Mouse (Mus musculus) brain, adult 10 weeks (tissue): ENCODE results near the gene Atp6v1g1. TPM values are rescaled to one million over a fixed set of nuclear protein-coding genes. Genes with fewer than 3 reads are reported as not detected.

Experiments used
- polyA plus RNA-seq: library from polyadenylated mRNA; stranded (reverse); fragments of 350-450 nt; fragmentation: Illumina TruSeq; extraction: RNeasy Lipid Tissue Mini Kit (QIAGEN cat#74804); gene quantifications from one replicate; pipeline ENCODE4 v1.2.3, GENCODE M21; 2015; ENCODE audit warnings: low read depth, low replicate concordance

Atp6v1g1 gene
- polyA plus RNA-seq = 246 TPM

DNA sequence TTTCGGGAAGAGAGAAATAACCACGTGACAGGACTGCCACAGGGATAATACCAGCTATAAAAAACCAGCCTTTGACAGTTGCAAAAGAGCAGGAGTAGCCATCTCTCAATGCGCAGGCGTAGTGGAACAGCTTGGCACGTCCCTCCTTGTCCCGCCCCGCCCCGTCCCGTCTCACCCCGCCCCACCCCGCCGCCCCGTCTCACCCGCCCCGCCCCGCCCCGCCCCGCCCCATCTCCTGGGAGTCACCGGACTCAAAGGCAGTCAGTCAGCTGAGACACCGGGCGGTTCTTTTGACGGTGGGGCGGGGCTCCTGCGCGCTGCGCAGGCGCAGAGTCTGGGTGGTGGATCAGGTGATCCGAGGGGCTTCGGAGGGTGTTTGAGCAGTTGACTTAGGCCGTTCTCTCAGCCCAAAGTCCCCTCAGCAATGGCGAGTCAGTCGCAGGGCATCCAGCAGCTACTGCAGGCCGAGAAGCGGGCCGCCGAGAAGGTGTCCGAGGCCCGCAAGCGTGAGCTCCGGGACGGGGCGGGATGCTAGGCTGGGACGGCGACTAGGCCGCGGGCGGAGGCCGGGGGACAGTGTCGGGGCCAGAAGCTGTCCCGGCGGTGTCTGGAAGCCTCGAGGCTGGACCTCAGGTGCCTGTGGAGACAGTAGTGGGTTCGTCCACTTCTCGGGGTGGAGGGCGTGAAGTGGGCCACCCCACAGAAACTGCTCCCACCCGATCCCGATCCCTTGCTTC is at the start of gene Atp6v1g1:
Gene Atp6v1g1, plus strand, starts transcription at position 279 of the 737 bp plus-strand sequence.

DNA sequence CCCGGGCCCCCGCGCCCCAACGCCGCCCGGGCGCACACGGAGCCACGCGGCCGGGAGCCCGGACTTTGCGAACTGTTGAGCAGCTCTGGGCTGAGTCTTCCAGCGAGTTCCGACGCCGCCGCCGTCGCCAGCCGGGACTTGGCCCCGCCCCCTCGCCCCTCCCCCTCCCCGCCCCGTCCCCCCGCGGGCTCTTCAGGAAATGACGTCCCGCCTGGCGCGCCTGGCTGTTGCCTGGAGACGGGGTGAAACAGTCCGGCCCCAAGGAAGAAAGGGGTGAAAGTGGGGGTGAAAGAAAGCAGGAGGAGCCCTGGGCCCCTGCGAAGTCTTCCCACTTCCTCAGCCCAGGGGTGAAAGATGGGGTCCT is 48.7 kb upstream of the Atp6v1g1 start, which contains the start of gene Whrn:
Gene Whrn, minus strand, starts transcription at position 77 of the 364 bp plus-strand sequence.

DNA sequence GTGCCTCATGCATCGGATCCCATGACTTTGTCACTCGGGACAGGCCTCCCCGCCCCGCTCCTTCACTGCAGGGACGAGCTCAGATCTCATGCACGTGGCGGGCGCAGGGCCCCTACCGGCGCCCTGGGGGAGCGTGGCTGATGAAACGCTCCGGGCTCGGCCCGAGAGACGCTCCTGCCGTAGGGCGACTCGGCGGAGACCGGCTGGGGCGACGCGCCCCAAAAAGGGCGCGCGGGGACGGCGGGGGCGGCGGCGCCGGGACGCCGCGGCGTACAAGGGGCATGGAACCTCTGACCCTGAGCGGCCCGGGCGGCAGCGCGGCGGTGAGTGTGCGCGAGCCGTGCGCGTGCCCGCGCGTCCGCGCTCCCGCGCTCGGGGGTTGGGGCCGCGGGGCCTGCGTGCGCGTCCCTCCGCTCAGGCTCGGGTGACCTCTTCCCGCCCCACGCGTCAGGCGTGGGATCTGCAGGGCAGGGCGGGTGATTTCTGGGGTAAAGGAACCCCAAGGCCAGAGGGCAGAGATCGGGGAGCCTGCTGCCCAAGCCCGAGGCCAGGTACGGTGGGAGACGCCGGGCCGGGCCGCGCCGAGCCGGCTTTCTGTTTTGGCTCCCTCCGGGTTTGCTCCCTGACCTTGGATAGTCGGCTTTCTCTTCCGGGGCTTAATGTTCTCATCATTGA is 14.0 kb downstream of the Atp6v1g1 start, which contains the start of gene Tmem268:
Gene Tmem268, plus strand, starts transcription at position 375 of the 675 bp plus-strand sequence.

Other genes with a start within 250 kb of the Atp6v1g1 start
- gene Orm1, start 200.2 kb upstream of the Atp6v1g1 start, polyA plus RNA-seq = not detected
- gene Orm3, start 188.6 kb upstream of the Atp6v1g1 start, polyA plus RNA-seq = not detected
- gene Orm2, start 182.3 kb upstream of the Atp6v1g1 start, polyA plus RNA-seq = not detected
- gene Akna, start 141.4 kb upstream of the Atp6v1g1 start, polyA plus RNA-seq = 1.9 TPM
- 30.1 TPM for gene Whrn, start 48.8 kb upstream of the Atp6v1g1 start, polyA plus RNA-seq
- gene Tmem268, start 14.0 kb downstream of the Atp6v1g1 start, polyA plus RNA-seq = 11.1 TPM
- gene Gm11213, start 60.5 kb downstream of the Atp6v1g1 start, polyA plus RNA-seq = not detected
- gene Tex48, start 77.7 kb downstream of the Atp6v1g1 start, polyA plus RNA-seq = not detected
- not detected for gene Gm11214, start 118.6 kb downstream of the Atp6v1g1 start, polyA plus RNA-seq
- gene Tnfsf15, start 200.3 kb downstream of the Atp6v1g1 start, polyA plus RNA-seq = not detected